Mouse (Mus musculus): ENCODE measurements around the gene Skp1a. TPM values are rescaled to one million over a fixed set of nuclear protein-coding genes. Genes with fewer than 3 reads are reported as not detected.

The Skp1a gene
- polyA plus RNA-seq, 1 experiment from 2014 or later = 915 TPM

DNA sequence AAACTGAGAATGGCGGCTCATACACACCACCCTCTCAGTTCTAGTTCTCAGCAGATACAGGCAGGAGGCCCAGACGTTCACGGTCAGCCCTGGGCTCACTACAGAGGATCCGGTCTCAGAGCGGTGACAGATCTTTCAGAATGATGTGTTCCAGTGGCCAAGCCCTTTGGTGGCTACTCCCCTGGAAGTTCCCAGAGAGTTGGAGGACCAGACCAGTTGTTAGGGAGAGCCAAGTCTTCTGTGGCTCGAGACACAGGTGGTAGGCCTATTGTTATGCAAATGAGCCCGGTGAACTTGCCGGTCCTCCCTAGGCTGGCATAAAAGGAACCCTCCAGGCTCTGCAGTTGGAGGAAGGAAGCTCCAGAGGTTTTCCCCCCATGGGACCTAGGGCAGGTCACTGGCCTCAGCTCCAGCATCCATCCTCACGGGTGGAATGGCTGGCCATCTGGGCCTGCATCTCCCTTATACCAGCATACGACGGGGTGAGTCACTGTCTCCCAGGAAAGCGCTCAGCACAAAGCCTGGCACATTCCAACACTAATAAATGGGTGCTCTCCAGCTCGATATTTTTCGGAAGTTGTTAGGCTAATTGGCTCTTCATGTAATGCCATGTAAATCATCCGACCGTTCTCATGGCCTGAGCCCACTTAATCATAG, 54.6 kb downstream of the Skp1a start:
- Histone ChIP-seq H3K36me3 (ENCODE audit: control insufficient read depth, insufficient read depth, low read length) (no peaks in the 10 kb centered on the region), H3K4me2 (ENCODE audit: low read depth) (no peak overlapping the region), H3K9ac (ENCODE audit: low read length) (no peak overlapping the region), H3K27ac (ENCODE audit: low read depth, low read length) (no peak overlapping the region), H3K9me3 (ENCODE audit: control insufficient read depth, low read length) (no peaks in the 10 kb centered on the region), H3K27me3 (ENCODE audit: control insufficient read depth, insufficient read depth, low read length) (peaks cover 20% of the 10 kb centered on the region), H3K4me3 (ENCODE audit: low read depth, low read length) (no peak overlapping the region), H3K4me1 (ENCODE audit: control insufficient read depth, insufficient read depth, low read length) (peaks cover 16% of the 10 kb centered on the region)
- DNase-seq (ENCODE audit: low spot score) (peak; percentile 31), ATAC-seq (ENCODE audit: insufficient read depth, low FRiP score, low TSS enrichment) (no peak)
- WGBS = 10% methylated on average over 16 of the region's 16 CpGs

DNA sequence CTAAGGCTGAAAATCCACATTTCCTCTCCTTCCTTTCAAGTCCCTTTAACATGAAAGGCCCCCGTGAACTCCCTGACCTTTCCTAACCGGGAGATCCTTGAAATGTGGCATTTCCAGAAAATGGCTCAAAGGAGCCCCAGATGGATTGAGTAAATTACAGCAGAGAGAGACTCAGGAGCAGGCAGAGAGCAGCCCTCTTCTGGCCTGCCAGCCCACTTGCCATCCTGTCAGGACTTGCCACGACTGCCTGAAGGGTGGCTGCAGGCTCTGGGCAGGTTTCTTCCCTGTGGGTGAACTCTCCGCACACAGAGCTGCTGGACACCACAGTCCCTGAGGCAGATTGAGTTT, 55.1 kb downstream of the Skp1a start:
- H3K27me3 ChIP-seq (ENCODE audit: control insufficient read depth, insufficient read depth, low read length) = peaks cover 20% of the 10 kb centered on the region
- no peak for ATAC-seq (ENCODE audit: insufficient read depth, low FRiP score, low TSS enrichment)
- peak; percentile 13 for DNase-seq (ENCODE audit: low spot score)
- H3K36me3 ChIP-seq (ENCODE audit: control insufficient read depth, insufficient read depth, low read length) = no peaks in the 10 kb centered on the region
- no peaks in the 10 kb centered on the region for H3K9me3 ChIP-seq (ENCODE audit: control insufficient read depth, low read length)
- no peak overlapping the region for H3K4me3 ChIP-seq (ENCODE audit: low read depth, low read length)
- H3K27ac ChIP-seq (ENCODE audit: low read depth, low read length) = no peak overlapping the region
- WGBS = 11% methylated on average over 4 of the region's 4 CpGs
- H3K9ac ChIP-seq (ENCODE audit: low read length) = no peak overlapping the region
- H3K4me2 ChIP-seq (ENCODE audit: low read depth) = no peak overlapping the region
- H3K4me1 ChIP-seq (ENCODE audit: control insufficient read depth, insufficient read depth, low read length) = peaks cover 16% of the 10 kb centered on the region

DNA sequence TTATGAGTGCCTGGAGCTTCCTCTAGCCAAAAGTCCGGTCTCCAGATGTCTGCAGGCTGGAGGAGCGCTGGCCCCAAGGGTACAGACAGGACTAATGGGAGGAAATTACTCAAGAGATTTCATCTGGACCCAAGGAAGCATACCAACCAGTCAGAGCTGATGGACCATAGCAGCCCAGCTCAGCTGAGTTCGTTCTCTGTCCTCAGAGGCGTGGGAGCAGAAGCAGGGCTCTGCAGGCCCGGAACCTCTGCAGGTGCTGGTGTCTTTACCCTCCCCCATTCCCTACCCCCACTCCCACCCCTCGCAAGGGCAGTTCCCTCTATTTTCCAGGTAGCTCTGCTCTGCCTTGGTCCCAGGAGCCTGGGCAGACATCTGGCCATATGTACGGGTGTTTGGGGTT, 60.6 kb downstream of the Skp1a start:
- Histone ChIP-seq H3K36me3 (ENCODE audit: control insufficient read depth, insufficient read depth, low read length) (no peaks in the 10 kb centered on the region), H3K9ac (ENCODE audit: low read length) (no peak overlapping the region), H3K27ac (ENCODE audit: low read depth, low read length) (no peak overlapping the region), H3K4me2 (ENCODE audit: low read depth) (no peak overlapping the region), H3K4me1 (ENCODE audit: control insufficient read depth, insufficient read depth, low read length) (no peaks in the 10 kb centered on the region), H3K4me3 (ENCODE audit: low read depth, low read length) (no peak overlapping the region), H3K9me3 (ENCODE audit: control insufficient read depth, low read length) (no peaks in the 10 kb centered on the region), H3K27me3 (ENCODE audit: control insufficient read depth, insufficient read depth, low read length) (no peaks in the 10 kb centered on the region)
- WGBS = 75% methylated on average over 7 of the region's 7 CpGs
- ATAC-seq (ENCODE audit: insufficient read depth, low FRiP score, low TSS enrichment) (no peak), DNase-seq (ENCODE audit: low spot score) (no peak)

DNA sequence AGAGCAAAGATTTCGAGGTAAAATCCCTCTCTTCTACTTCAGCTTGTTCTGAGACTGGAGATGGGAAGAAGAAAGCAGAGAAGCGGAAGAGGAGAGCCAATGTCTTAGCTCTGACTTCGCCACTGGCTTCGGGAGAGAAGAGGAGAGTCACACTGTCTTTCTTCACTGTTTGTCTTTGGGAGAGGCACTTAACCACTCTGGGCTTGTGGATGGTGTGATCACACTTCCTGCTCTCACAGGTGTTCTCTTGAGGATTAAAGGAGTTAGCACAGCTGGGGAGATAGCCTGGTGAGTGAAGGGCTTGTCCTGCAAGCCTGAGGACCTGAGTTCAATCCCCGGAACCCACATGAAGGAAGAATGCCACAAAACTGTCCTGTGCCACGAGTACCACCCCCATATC, 61.1 kb downstream of the Skp1a start:
- Histone ChIP-seq H3K9me3 (ENCODE audit: control insufficient read depth, low read length) (no peaks in the 10 kb centered on the region), H3K27ac (ENCODE audit: low read depth, low read length) (no peak overlapping the region), H3K4me2 (ENCODE audit: low read depth) (no peak overlapping the region), H3K4me1 (ENCODE audit: control insufficient read depth, insufficient read depth, low read length) (no peaks in the 10 kb centered on the region), H3K36me3 (ENCODE audit: control insufficient read depth, insufficient read depth, low read length) (no peaks in the 10 kb centered on the region), H3K4me3 (ENCODE audit: low read depth, low read length) (no peak overlapping the region), H3K9ac (ENCODE audit: low read length) (no peak overlapping the region), H3K27me3 (ENCODE audit: control insufficient read depth, insufficient read depth, low read length) (no peaks in the 10 kb centered on the region)
- DNase-seq (ENCODE audit: low spot score) (no peak), ATAC-seq (ENCODE audit: insufficient read depth, low FRiP score, low TSS enrichment) (no peak)
- WGBS = 80% methylated on average over 6 of the region's 6 CpGs

DNA sequence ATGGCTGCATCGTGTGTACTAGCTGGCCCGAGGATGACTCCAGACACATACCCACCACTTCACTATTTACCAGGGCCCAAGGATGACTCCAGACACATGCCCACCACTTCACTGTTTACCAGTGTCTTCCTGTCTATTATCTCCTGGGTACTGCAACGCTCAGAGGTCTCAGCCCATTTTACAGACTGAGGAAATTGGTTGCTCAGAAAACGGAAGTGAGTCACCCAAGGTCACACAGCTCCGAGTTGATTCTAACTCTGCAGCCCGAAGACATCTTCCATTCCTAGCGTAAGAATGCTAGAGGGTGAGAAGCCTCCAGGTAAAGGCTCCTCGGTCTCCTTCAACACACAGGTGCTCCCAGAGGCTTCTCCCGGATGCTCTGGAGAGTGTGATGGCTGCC, 62.3 kb downstream of the Skp1a start:
- no peak overlapping the region for H3K9ac ChIP-seq (ENCODE audit: low read length)
- no peak overlapping the region for H3K27ac ChIP-seq (ENCODE audit: low read depth, low read length)
- DNase-seq (ENCODE audit: low spot score) (no peak), ATAC-seq (ENCODE audit: insufficient read depth, low FRiP score, low TSS enrichment) (no peak)
- H3K27me3 ChIP-seq (ENCODE audit: control insufficient read depth, insufficient read depth, low read length) = no peaks in the 10 kb centered on the region
- H3K4me3 ChIP-seq (ENCODE audit: low read depth, low read length) = no peak overlapping the region
- H3K36me3 ChIP-seq (ENCODE audit: control insufficient read depth, insufficient read depth, low read length) = no peaks in the 10 kb centered on the region
- no peaks in the 10 kb centered on the region for H3K4me1 ChIP-seq (ENCODE audit: control insufficient read depth, insufficient read depth, low read length)
- no peak overlapping the region for H3K4me2 ChIP-seq (ENCODE audit: low read depth)
- WGBS = 87% methylated on average over 9 of the region's 9 CpGs
- no peaks in the 10 kb centered on the region for H3K9me3 ChIP-seq (ENCODE audit: control insufficient read depth, low read length)

Other genes with a start within 250 kb of the Skp1a start
- gene Ube2b, start 231.2 kb upstream of the Skp1a start, polyA plus RNA-seq (2014; fragmentation: Nextera tagmentation; extraction: Ambion mirVana) = 178 and 187 TPM in 2 replicates
- 12.3 and 14.2 TPM in 2 replicates for gene Cdkl3, start 227.8 kb upstream of the Skp1a start, polyA plus RNA-seq (2014; fragmentation: Nextera tagmentation; extraction: Ambion mirVana)
- 132 TPM in 2 replicates for gene Ppp2ca, start 133.3 kb upstream of the Skp1a start, polyA plus RNA-seq (2014; fragmentation: Nextera tagmentation; extraction: Ambion mirVana)
- not detected in 2 replicates for gene Olfr1373, start 86.5 kb upstream of the Skp1a start, polyA plus RNA-seq (2014; fragmentation: Nextera tagmentation; extraction: Ambion mirVana)
- gene Olfr1371, start 18.0 kb upstream of the Skp1a start, polyA plus RNA-seq (2014; fragmentation: Nextera tagmentation; extraction: Ambion mirVana) = not detected in 2 replicates
- gene Tcf7, start 51.0 kb downstream of the Skp1a start, polyA plus RNA-seq (2014; fragmentation: Nextera tagmentation; extraction: Ambion mirVana) = 10.6 and 12.7 TPM in 2 replicates
- gene Vdac1, start 128.9 kb downstream of the Skp1a start, polyA plus RNA-seq (2014; fragmentation: Nextera tagmentation; extraction: Ambion mirVana) = 211 and 220 TPM in 2 replicates
- gene 9530068E07Rik, start 164.4 kb downstream of the Skp1a start, polyA plus RNA-seq (2014; fragmentation: Nextera tagmentation; extraction: Ambion mirVana) = 185 and 187 TPM in 2 replicates